Mouse (Mus musculus) right cerebral cortex, postnatal 36 days (tissue): Measurements from ENCODE around the gene Fhit.
"Not testable (repeated sequence)": the region's sequence is repeated elsewhere in the genome, so short reads cannot be mapped to it uniquely, and the experiment has no call there.

Source experiments
- DNase-seq, 2 experiments: peaks; one replicate each; pipeline ENCODE4 v3.0.0; 2022; ENCODE audit warnings: low spot score in 2 of 2, mixed read lengths in 1 of 2

Gene Fhit

GRCm38 (mm10) chr14:10917893-10918803 lies 243.7 kb downstream of the Fhit start:
- no peak for DNase-seq

GRCm38 (mm10) chr14:10908011-10908410 lies 253.8 kb downstream of the Fhit start:
- DNase-seq, result no peak

GRCm38 (mm10) chr14:10882759-10883158 lies 279.1 kb downstream of the Fhit start:
- DNase-seq, result no peak

- DNase-seq, result no peak
These were observed 281.1 kb downstream of the Fhit start for GRCm38 (mm10) chr14:10880749-10881148.

GRCm38 (mm10) chr14:10874595-10875372 lies 287.1 kb downstream of the Fhit start:
- DNase-seq, result no peak

GRCm38 (mm10) chr14:10857606-10858005 lies 304.2 kb downstream of the Fhit start:
- no peak for DNase-seq

GRCm38 (mm10) chr14:10851936-10852335 lies 309.9 kb downstream of the Fhit start:
- DNase-seq, result no peak

- DNase-seq, result no peak
These were observed 325.8 kb downstream of the Fhit start for GRCm38 (mm10) chr14:10836001-10836400.

GRCm38 (mm10) chr14:10824819-10825218 lies 337.0 kb downstream of the Fhit start:
- DNase-seq, result no peak

GRCm38 (mm10) chr14:10813551-10813950 lies 348.3 kb downstream of the Fhit start:
- no peak for DNase-seq

- no peak for DNase-seq
These were observed 363.2 kb downstream of the Fhit start for GRCm38 (mm10) chr14:10798489-10799180.

- no peak for DNase-seq
These were observed 364.2 kb downstream of the Fhit start for GRCm38 (mm10) chr14:10797595-10797994.

GRCm38 (mm10) chr14:10795498-10796075 lies 366.2 kb downstream of the Fhit start:
- DNase-seq, result no peak

- DNase-seq, result no peak
These were observed 377.9 kb downstream of the Fhit start for GRCm38 (mm10) chr14:10783929-10784328.

- DNase-seq, result no peak
These were observed 383.1 kb downstream of the Fhit start for GRCm38 (mm10) chr14:10778721-10779120.

- DNase-seq, result not testable (repeated sequence)
These were observed 407.0 kb downstream of the Fhit start for GRCm38 (mm10) chr14:10754883-10755282.

- no peak for DNase-seq
These were observed 423.8 kb downstream of the Fhit start for GRCm38 (mm10) chr14:10738076-10738475.

GRCm38 (mm10) chr14:10722525-10722924 lies 439.3 kb downstream of the Fhit start:
- DNase-seq, result peak in 1 of 2 experiments; percentile 6

GRCm38 (mm10) chr14:10712916-10713315 lies 448.9 kb downstream of the Fhit start:
- DNase-seq, result no peak

GRCm38 (mm10) chr14:10712522-10712881 lies 449.3 kb downstream of the Fhit start:
- peak; percentile 6 to 14 for DNase-seq

GRCm38 (mm10) chr14:10711841-10712521 lies 449.9 kb downstream of the Fhit start:
- no peak for DNase-seq
